Mouse (Mus musculus) hindbrain, embryonic 12.5 days (tissue): ENCODE results near the gene Nxpe4. TPM values are rescaled to one million over a fixed set of nuclear protein-coding genes. Genes with fewer than 3 reads are reported as not detected.
"Not testable (repeated sequence)": the region's sequence is repeated elsewhere in the genome, so short reads cannot be mapped to it uniquely, and the experiment has no call there.

Experiments used
- ATAC-seq: fragments of 200-750 bp; cut with Nextera tagmentation; 2 replicates; pipeline ENCODE4 v1.8.0; 2017; ENCODE audit warnings: moderate TSS enrichment; ENCODE audit not compliant: low FRiP score
- H3K27ac ChIP-seq: fragments of 300-500 bp; sonication (generic); 2 replicates; pipeline ENCODE4 v1.5.1; 2016; ENCODE audit warnings: mild to moderate bottlenecking
- H3K27me3 ChIP-seq: fragments of 300-500 bp; sonication (generic); 2 replicates; pipeline ENCODE4 v1.6.1; 2016; ENCODE audit warnings: mild to moderate bottlenecking
- H3K36me3 ChIP-seq: fragments of 300-500 bp; sonication (generic); 2 replicates; pipeline ENCODE4 v1.6.1; 2016; ENCODE audit warnings: mild to moderate bottlenecking
- H3K4me1 ChIP-seq: fragments of 300-500 bp; sonication (generic); 2 replicates; pipeline ENCODE4 v1.6.1; 2016
- H3K4me2 ChIP-seq: fragments of 300-500 bp; sonication (generic); replicated peaks from 2 replicates; pipeline ENCODE4 v1.6.1; 2016; ENCODE audit warnings: mild to moderate bottlenecking
- H3K4me3 ChIP-seq: fragments of 300-500 bp; sonication (generic); 2 replicates; pipeline ENCODE4 v1.5.1; 2016; ENCODE audit warnings: mild to moderate bottlenecking
- H3K9ac ChIP-seq: fragments of 300-500 bp; sonication (generic); 2 replicates; pipeline ENCODE4 v1.6.1; 2016; ENCODE audit warnings: mild to moderate bottlenecking, moderate library complexity
- H3K9me3 ChIP-seq: fragments of 300-500 bp; sonication (generic); replicated peaks from 2 replicates; pipeline ENCODE4 v1.6.1; 2016; ENCODE audit warnings: mild to moderate bottlenecking
- WGBS: fragments of 180-500 bp; shearing (Covaris S2); methylation state at CpG from one replicate; pipeline ENCODE4 v1.1.7; 2016; 5-methylcytosine and 5-hydroxymethylcytosine counted together
- polyA plus RNA-seq: library from polyadenylated mRNA; unstranded; fragments of >200 nt; fragmentation: Nextera tagmentation; extraction: Ambion mirVana; gene quantifications from 2 replicates; pipeline ENCODE4 v1.2.1, GENCODE M21; 2016

Nxpe4 gene
- polyA plus RNA-seq, 1 experiment from 2014 or later = 8.1 TPM

DNA sequence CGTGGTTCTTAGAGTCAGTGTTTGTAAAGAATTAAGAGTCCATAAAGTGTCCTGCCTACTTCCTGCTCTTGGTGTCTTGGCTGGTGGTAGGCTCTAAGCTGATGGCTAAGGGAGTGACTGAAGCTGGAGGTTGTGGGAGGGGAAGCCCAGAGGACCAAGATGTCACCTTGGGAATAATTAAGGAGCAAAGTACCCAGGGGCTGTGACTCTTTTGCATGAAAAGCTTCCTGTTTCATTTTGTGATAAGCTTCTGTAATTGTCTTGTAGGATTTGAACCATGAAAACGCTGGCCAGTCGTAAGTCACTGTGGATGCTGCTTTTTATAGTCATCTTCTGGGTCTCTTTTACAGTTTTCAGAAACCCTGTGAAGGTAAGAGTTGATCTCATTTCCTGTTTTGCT lies 228.2 kb downstream of the Nxpe4 start:
- no peaks in the 10 kb centered on the region for H3K4me1 ChIP-seq
- H3K27me3 ChIP-seq = no peaks in the 10 kb centered on the region
- no peaks in the 10 kb centered on the region for H3K9me3 ChIP-seq
- H3K9ac ChIP-seq = no peak overlapping the region
- H3K36me3 ChIP-seq = no peaks in the 10 kb centered on the region
- no peak overlapping the region for H3K4me3 ChIP-seq
- H3K27ac ChIP-seq = no peak overlapping the region
- 92% methylated on average over 3 of the region's 3 CpGs for WGBS
- ATAC-seq = no peak
- H3K4me2 ChIP-seq = no peak overlapping the region

GRCm38 (mm10) chr9:48403590-48404209 lies 241.9 kb downstream of the Nxpe4 start:
- no peak overlapping the region for H3K4me3 ChIP-seq
- H3K36me3 ChIP-seq = no peaks in the 10 kb centered on the region
- H3K27me3 ChIP-seq = no peaks in the 10 kb centered on the region
- no peak overlapping the region for H3K27ac ChIP-seq
- H3K9ac ChIP-seq = no peak overlapping the region
- no peaks in the 10 kb centered on the region; the same call in 1 of the 2 replicates for H3K9me3 ChIP-seq
- no peak for ATAC-seq
- no peaks in the 10 kb centered on the region for H3K4me1 ChIP-seq
- H3K4me2 ChIP-seq = no peak overlapping the region
- WGBS = 96% methylated on average over 10 of the region's 10 CpGs

DNA sequence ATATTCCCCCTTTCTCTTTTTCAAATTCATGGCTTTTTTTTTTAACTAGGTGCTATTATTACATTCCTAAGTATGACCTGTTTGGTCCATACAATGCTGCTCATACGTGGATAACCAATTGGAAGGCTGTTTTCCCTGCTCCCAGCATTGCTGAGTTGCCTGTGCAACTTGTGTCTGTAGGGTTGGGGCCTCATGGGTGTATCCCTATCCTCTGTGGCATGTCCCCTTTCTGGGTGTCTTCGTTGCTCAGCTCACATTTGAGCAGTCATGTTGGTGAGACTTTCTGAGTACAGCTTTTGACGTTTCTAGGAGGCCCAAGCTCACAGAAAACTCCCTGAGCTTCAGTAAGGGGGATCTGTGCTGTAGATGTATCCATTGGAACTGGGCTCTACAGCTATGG lies 242.9 kb downstream of the Nxpe4 start:
- no peak for ATAC-seq
- H3K27me3 ChIP-seq = no peaks in the 10 kb centered on the region
- no peaks in the 10 kb centered on the region for H3K4me1 ChIP-seq
- H3K9ac ChIP-seq = no peak overlapping the region
- 75% methylated on average over 3 of the region's 3 CpGs for WGBS
- no peak overlapping the region for H3K4me2 ChIP-seq
- H3K4me3 ChIP-seq = no peak overlapping the region
- H3K27ac ChIP-seq = no peak overlapping the region
- H3K9me3 ChIP-seq = no peaks in the 10 kb centered on the region; the same call in 1 of the 2 replicates
- no peaks in the 10 kb centered on the region for H3K36me3 ChIP-seq

DNA sequence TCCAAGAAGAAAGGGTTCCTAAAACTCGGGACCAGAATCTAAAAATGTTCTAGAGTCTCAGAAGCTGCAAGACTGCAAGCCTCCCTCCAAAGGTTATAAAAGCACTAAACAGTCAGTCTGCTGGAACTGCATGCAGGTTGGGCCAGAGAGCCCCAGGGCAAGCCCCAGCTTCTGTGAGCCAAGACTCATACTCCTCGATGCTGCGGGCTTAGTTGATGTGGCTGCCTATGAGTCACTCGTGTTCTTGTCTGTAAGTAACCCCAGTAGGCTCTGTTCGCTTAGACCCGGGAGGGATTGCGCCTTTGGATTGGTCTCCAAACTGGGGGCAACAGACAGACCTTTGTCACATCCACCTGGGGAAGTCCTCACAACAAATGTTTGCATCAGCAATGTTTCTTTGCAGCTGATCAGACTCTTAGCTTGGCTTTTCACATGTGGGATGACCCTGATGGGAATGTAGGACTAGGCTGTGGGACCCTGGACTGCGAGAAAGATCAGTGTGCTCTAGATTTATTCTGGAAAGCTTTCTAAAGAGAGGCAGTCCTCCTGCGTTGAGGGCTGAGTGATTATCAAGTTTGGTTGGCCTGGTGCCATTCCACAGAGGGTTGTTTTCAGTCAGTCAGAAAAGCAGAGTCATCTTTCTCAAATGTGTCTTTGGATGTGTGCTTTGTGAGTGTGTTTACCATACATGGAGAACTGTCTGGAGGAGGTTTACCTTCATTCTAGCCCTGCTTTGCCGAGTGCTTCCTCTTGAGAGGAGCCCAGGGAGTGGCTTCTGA lies 245.9 kb downstream of the Nxpe4 start:
- Histone ChIP-seq H3K9ac (no peak overlapping the region), H3K27ac (no peak overlapping the region), H3K9me3 (no peaks in the 10 kb centered on the region; the same call in 1 of the 2 replicates), H3K4me1 (no peaks in the 10 kb centered on the region), H3K4me2 (no peak overlapping the region), H3K36me3 (no peaks in the 10 kb centered on the region), H3K4me3 (no peak overlapping the region), H3K27me3 (no peaks in the 10 kb centered on the region)
- no peak for ATAC-seq
- WGBS = 80% methylated on average over 10 of the region's 10 CpGs

- H3K36me3 ChIP-seq = no peaks in the 10 kb centered on the region
- ATAC-seq = no peak
- no peaks in the 10 kb centered on the region for H3K9me3 ChIP-seq
- H3K9ac ChIP-seq = no peak overlapping the region
- H3K27ac ChIP-seq = no peak overlapping the region
- H3K27me3 ChIP-seq = no peaks in the 10 kb centered on the region
- no peaks in the 10 kb centered on the region for H3K4me1 ChIP-seq
- no peak overlapping the region for H3K4me2 ChIP-seq
- WGBS = 89% methylated on average over 6 of the region's 6 CpGs
- no peak overlapping the region for H3K4me3 ChIP-seq
Measured at GRCm38 (mm10) chr9:48410217-48411035, 248.6 kb downstream of the Nxpe4 start.

DNA sequence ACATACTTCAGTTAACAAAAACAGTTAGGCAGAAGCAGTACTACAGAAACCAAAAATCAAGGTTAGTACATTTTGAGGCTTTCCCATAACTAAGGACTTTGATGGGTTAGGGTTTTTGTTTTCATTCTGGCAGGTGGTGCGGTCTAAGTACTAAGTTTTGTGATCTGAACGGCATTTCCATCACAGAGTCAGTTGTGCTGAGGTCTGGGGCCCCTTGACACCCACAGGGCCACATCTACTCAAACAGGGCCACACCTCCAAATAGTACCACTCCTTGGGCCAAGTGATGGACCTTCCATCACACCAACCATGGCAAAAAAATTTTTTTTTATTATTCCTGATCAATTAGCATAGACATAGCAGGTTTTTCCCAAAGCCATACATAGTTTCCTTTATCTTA lies 251.8 kb downstream of the Nxpe4 start:
- no peaks in the 10 kb centered on the region for H3K4me1 ChIP-seq
- no peak overlapping the region for H3K4me3 ChIP-seq
- ATAC-seq = no peak
- H3K36me3 ChIP-seq = no peaks in the 10 kb centered on the region
- no peaks in the 10 kb centered on the region for H3K27me3 ChIP-seq
- H3K9me3 ChIP-seq = no peaks in the 10 kb centered on the region
- H3K4me2 ChIP-seq = no peak overlapping the region
- H3K27ac ChIP-seq = no peak overlapping the region
- H3K9ac ChIP-seq = no peak overlapping the region
- WGBS = 74% methylated on average over 2 of the region's 2 CpGs

DNA sequence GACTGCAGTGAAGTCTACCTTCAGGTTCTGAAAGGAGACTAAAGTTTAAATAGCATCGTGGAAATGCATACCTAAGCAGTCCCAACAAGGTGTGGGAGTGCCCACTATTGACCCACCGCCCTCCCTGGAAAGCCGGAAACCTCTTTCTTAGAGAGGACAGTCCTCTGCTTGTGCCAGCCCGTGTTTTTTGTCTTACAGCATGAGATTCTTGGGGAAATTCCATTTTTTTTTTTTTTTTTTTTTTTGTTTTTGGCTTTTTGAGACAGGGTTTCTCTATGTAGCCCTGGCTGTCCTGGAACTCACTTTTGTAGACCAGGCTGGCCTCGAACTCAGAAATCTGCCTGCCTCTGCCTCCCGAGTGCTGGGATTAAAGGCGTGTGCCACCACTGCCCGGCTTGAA lies 255.5 kb downstream of the Nxpe4 start:
- ATAC-seq, H3K4me1 ChIP-seq, H3K4me3 ChIP-seq, H3K36me3 ChIP-seq, H3K27ac ChIP-seq, H3K27me3 ChIP-seq, H3K9ac ChIP-seq, H3K9me3 ChIP-seq, H3K4me2 ChIP-seq: not testable (repeated sequence)
- 91% methylated on average over 8 of the region's 8 CpGs for WGBS

GRCm38 (mm10) chr9:48417994-48418393 lies 256.2 kb downstream of the Nxpe4 start:
- no peak overlapping the region for H3K9ac ChIP-seq
- no peaks in the 10 kb centered on the region for H3K27me3 ChIP-seq
- no peak for ATAC-seq
- H3K9me3 ChIP-seq = no peaks in the 10 kb centered on the region
- no peak overlapping the region for H3K27ac ChIP-seq
- no peak overlapping the region for H3K4me3 ChIP-seq
- no peaks in the 10 kb centered on the region for H3K4me1 ChIP-seq
- 82% methylated on average over 3 of the region's 3 CpGs for WGBS
- no peak overlapping the region for H3K4me2 ChIP-seq
- no peaks in the 10 kb centered on the region for H3K36me3 ChIP-seq

DNA sequence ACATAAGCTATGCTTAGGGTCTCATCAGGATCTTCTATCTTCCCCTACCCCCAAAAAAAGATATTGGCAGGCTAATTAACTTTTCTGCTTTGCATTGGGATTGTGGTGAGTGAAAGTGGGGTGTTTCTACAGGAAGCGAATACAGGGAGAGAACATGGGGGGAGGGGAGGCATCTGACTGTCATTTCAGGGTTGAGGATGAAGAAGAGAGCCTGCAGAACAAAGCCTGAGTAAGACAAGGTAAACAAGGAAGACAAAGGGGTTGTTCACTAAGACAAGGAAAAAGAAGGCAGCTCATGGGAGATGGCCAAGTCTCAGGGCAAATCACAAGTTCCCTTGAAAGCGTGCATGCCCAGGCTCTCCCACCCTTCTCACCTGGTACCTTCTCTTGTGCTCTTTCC lies 256.6 kb downstream of the Nxpe4 start:
- H3K9me3 ChIP-seq = no peaks in the 10 kb centered on the region
- no peaks in the 10 kb centered on the region for H3K4me1 ChIP-seq
- no peak overlapping the region for H3K27ac ChIP-seq
- 80% methylated on average over 2 of the region's 2 CpGs for WGBS
- H3K36me3 ChIP-seq = no peaks in the 10 kb centered on the region
- no peak overlapping the region for H3K4me3 ChIP-seq
- ATAC-seq = no peak
- no peak overlapping the region for H3K4me2 ChIP-seq
- H3K9ac ChIP-seq = no peak overlapping the region
- H3K27me3 ChIP-seq = no peaks in the 10 kb centered on the region

- H3K9me3 ChIP-seq = no peaks in the 10 kb centered on the region
- ATAC-seq = no peak
- 80% methylated on average over 8 of the region's 8 CpGs for whole genome bisulfite sequencing
Measured at GRCm38 (mm10) chr9:48418829-48419228, 257.0 kb downstream of the Nxpe4 start.

GRCm38 (mm10) chr9:48420437-48420836 lies 258.6 kb downstream of the Nxpe4 start:
- no peak overlapping the region for H3K4me2 ChIP-seq
- H3K9me3 ChIP-seq = no peaks in the 10 kb centered on the region
- H3K27me3 ChIP-seq = no peaks in the 10 kb centered on the region
- ATAC-seq = no peak
- no peak overlapping the region for H3K9ac ChIP-seq
- no peak overlapping the region for H3K27ac ChIP-seq
- H3K4me1 ChIP-seq = no peaks in the 10 kb centered on the region
- H3K36me3 ChIP-seq = no peaks in the 10 kb centered on the region
- WGBS = 78% methylated on average over 7 of the region's 7 CpGs
- H3K4me3 ChIP-seq = no peak overlapping the region

More at GRCm38 (mm10) chr9:48418829-48419228, 257.0 kb downstream of the Nxpe4 start:
- no peaks in the 10 kb centered on the region for H3K36me3 ChIP-seq
- H3K4me3 ChIP-seq = no peak overlapping the region
- H3K9ac ChIP-seq = no peak overlapping the region
- no peak overlapping the region for H3K4me2 ChIP-seq
- no peaks in the 10 kb centered on the region for H3K27me3 ChIP-seq
- no peak overlapping the region for H3K27ac ChIP-seq
- no peaks in the 10 kb centered on the region for H3K4me1 ChIP-seq

- Histone ChIP-seq H3K4me1 (no peaks in the 10 kb centered on the region), H3K27ac (no peak overlapping the region), H3K9ac (no peak overlapping the region), H3K4me3 (no peak overlapping the region), H3K36me3 (no peaks in the 10 kb centered on the region), H3K9me3 (no peaks in the 10 kb centered on the region), H3K4me2 (no peak overlapping the region), H3K27me3 (no peaks in the 10 kb centered on the region)
- no peak for ATAC-seq
- 93% methylated on average over 2 of the region's 2 CpGs for WGBS
Measured at GRCm38 (mm10) chr9:48421029-48421428, 259.2 kb downstream of the Nxpe4 start.
